Mouse (Mus musculus): Measurements from ENCODE around the gene Tifab. TPM values are rescaled to one million over a fixed set of nuclear protein-coding genes. Genes with fewer than 3 reads are reported as not detected.

The Tifab gene
- total and polyA plus RNA-seq, 3 experiments = 1.9 to 6.7 (median 4.7) TPM

GRCm38 (mm10) chr13:56216090-56216489 is 37.4 kb upstream of the Tifab start:
- H3K9ac ChIP-seq (ENCODE audit: insufficient read depth, low read depth) = no peak overlapping the region
- peak overlapping the region; percentile 57; the same call in 1 of the 2 replicates for H3K27ac ChIP-seq (ENCODE audit: insufficient read depth, low read depth)
- no peaks in the 10 kb centered on the region for H3K36me3 ChIP-seq (replicated peaks in 1 of 2; ENCODE audit: control insufficient read depth in 1 of 2, insufficient read depth in 1 of 2, low read length in 1 of 2)
- H3K9me3 ChIP-seq (replicated peaks; ENCODE audit: low read length) = no peaks in the 10 kb centered on the region
- no peak overlapping the region for H3K4me3 ChIP-seq (replicated peaks in 1 of 3; ENCODE audit: low read depth in 2 of 3, low read length in 2 of 3, poor library complexity in 1 of 3)
- H3K79me2 ChIP-seq (replicated peaks; ENCODE audit: control insufficient read depth, extremely low read depth, insufficient read depth, poor library complexity, severe bottlenecking) = no peaks in the 10 kb centered on the region
- dilution Hi-C loops (cut with MboI; ENCODE audit: extremely low pct_ligation_motif_present, extremely low pct_unique_long_range_greater_than_20kb, low sequenced_read_pairs) (no loop called here), in situ Hi-C loops (cut with MboI; ENCODE audit: low pct_ligation_motif_present, low pct_unique_long_range_greater_than_20kb, low sequenced_read_pairs) (no loop called here)
- H3K27me3 ChIP-seq (replicated peaks) = no peaks in the 10 kb centered on the region
- TF ChIP-seq CTCF (conservative IDR thresholded peaks at IDR 0.05 in 1 of 2, IDR thresholded peaks at IDR 0.05 in 1 of 2; ENCODE audit: low read depth in 2 of 2, low read length in 2 of 2) (no peak), MEF2A (IDR thresholded peaks at IDR 0.05; ENCODE audit: borderline replicate concordance, low read depth, low read length) (0 out of 2 replicates have a peak, but pooled peaks have one; percentile 15), USF1 (IDR thresholded peaks at IDR 0.05; ENCODE audit: low read depth, low read length) (no peak), TCF12 (IDR thresholded peaks at IDR 0.05; ENCODE audit: low read depth, low read length) (0 out of 2 replicates have a peak, but pooled peaks have one; percentile 29), JUN (IDR thresholded peaks at IDR 0.05; ENCODE audit: insufficient read depth, low read depth, low read length) (no peak), EP300 (IDR thresholded peaks at IDR 0.05; ENCODE audit: low read length) (peak; percentile 21; the same call in 1 of the 2 replicates), USF2 (conservative IDR thresholded peaks at IDR 0.05; ENCODE audit: low read depth, low read length) (no peak), ZC3H11A (IDR thresholded peaks at IDR 0.05; ENCODE audit: low read depth, low read length) (no peak), ZMIZ1 (IDR thresholded peaks at IDR 0.05; ENCODE audit: low read depth, low read length) (no peak), CHD1 (IDR thresholded peaks at IDR 0.05; ENCODE audit: low read depth, low read length) (no peak), IRF4 (IDR thresholded peaks at IDR 0.05; ENCODE audit: low read depth, low read length) (no peak), MAZ (IDR thresholded peaks at IDR 0.05; ENCODE audit: low read depth, low read length) (no peak)
- H3K4me2 ChIP-seq (ENCODE audit: insufficient read depth, low read depth, poor library complexity, severe bottlenecking) = peak overlapping the region; percentile 57
- H3K4me1 ChIP-seq (ENCODE audit: control insufficient read depth in 1 of 2, insufficient read depth in 2 of 2) = peaks cover 25 to 32% of the 10 kb centered on the region in 2 experiments
- peak; percentile 49 for DNase-seq (ENCODE audit: extremely low read depth)

DNA sequence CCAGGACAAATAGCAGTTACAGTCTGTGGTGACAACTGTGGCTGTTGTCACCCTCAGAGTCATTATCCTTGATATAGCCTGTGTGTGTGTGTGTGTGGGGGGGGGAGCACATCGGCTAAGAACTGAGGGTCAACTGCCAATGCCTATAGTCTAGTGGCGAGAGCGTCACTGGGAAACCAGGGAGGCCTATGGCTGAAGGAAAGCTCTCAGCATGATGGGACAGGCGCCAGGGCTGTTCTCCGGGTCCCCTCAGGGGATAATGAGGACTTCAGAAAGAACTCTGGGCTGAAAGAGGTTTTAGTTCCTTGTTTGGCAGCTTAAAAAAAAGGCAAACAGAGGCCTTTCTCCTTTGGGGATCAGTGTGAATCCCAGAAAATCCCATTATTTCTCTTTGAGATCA is 35.9 kb upstream of the Tifab start:
- no peak for TF ChIP-seq SIN3A (IDR thresholded peaks at IDR 0.05; ENCODE audit: low read length)
- no peak for TF ChIP-seq USF2 (conservative IDR thresholded peaks at IDR 0.05; ENCODE audit: low read depth, low read length)
- no peak for TF ChIP-seq ZMIZ1 (IDR thresholded peaks at IDR 0.05; ENCODE audit: low read depth, low read length)
- TF ChIP-seq KAT2A (IDR thresholded peaks at IDR 0.05; ENCODE audit: insufficient replicate concordance, low read length) = no peak
- TF ChIP-seq MAX (IDR thresholded peaks at IDR 0.05; ENCODE audit: low read length) = no peak
- TF ChIP-seq CTCF (conservative IDR thresholded peaks at IDR 0.05 in 1 of 2, IDR thresholded peaks at IDR 0.05 in 1 of 2; ENCODE audit: low read depth in 2 of 2, low read length in 2 of 2) = no peak
- TF ChIP-seq ZNF384 (IDR thresholded peaks at IDR 0.05; ENCODE audit: low read depth, low read length) = peak; percentile 43; the same call in 1 of the 2 replicates
- 0 out of 2 replicates have a peak, but pooled peaks have one; percentile 13 for TF ChIP-seq IRF4 (IDR thresholded peaks at IDR 0.05; ENCODE audit: low read depth, low read length)
- TF ChIP-seq E2F4 (IDR thresholded peaks at IDR 0.05; ENCODE audit: insufficient replicate concordance, low read depth, low read length) = no peak
- DNase-seq (ENCODE audit: extremely low read depth) = no peak
- H3K4me3 ChIP-seq (replicated peaks in 1 of 3; ENCODE audit: low read depth in 2 of 3, low read length in 2 of 3, poor library complexity in 1 of 3) = no peak overlapping the region
- H3K4me1 ChIP-seq (ENCODE audit: control insufficient read depth in 1 of 2, insufficient read depth in 2 of 2) = peaks cover 25 to 32% of the 10 kb centered on the region in 2 experiments
- no peaks in the 10 kb centered on the region for H3K36me3 ChIP-seq (replicated peaks in 1 of 2; ENCODE audit: control insufficient read depth in 1 of 2, insufficient read depth in 1 of 2, low read length in 1 of 2)
- in situ Hi-C loops (cut with MboI; ENCODE audit: low pct_ligation_motif_present, low pct_unique_long_range_greater_than_20kb, low sequenced_read_pairs) = no loop called here
- dilution Hi-C loops (cut with MboI; ENCODE audit: extremely low pct_ligation_motif_present, extremely low pct_unique_long_range_greater_than_20kb, low sequenced_read_pairs) = no loop called here
- no peaks in the 10 kb centered on the region for H3K79me2 ChIP-seq (replicated peaks; ENCODE audit: control insufficient read depth, extremely low read depth, insufficient read depth, poor library complexity, severe bottlenecking)
- no peak overlapping the region for H3K27ac ChIP-seq (ENCODE audit: insufficient read depth, low read depth)
- no peaks in the 10 kb centered on the region for H3K27me3 ChIP-seq (replicated peaks)
- H3K4me2 ChIP-seq (ENCODE audit: insufficient read depth, low read depth, poor library complexity, severe bottlenecking) = no peak overlapping the region
- H3K9ac ChIP-seq (ENCODE audit: insufficient read depth, low read depth) = no peak overlapping the region
- H3K9me3 ChIP-seq (replicated peaks; ENCODE audit: low read length) = no peaks in the 10 kb centered on the region

Measured in CH12.LX (cell line).